Mouse (Mus musculus): ENCODE results near the gene Ank3.
"Not testable (repeated sequence)": the region's sequence is repeated elsewhere in the genome, so short reads cannot be mapped to it uniquely, and the experiment has no call there.

Gene Ank3

DNA sequence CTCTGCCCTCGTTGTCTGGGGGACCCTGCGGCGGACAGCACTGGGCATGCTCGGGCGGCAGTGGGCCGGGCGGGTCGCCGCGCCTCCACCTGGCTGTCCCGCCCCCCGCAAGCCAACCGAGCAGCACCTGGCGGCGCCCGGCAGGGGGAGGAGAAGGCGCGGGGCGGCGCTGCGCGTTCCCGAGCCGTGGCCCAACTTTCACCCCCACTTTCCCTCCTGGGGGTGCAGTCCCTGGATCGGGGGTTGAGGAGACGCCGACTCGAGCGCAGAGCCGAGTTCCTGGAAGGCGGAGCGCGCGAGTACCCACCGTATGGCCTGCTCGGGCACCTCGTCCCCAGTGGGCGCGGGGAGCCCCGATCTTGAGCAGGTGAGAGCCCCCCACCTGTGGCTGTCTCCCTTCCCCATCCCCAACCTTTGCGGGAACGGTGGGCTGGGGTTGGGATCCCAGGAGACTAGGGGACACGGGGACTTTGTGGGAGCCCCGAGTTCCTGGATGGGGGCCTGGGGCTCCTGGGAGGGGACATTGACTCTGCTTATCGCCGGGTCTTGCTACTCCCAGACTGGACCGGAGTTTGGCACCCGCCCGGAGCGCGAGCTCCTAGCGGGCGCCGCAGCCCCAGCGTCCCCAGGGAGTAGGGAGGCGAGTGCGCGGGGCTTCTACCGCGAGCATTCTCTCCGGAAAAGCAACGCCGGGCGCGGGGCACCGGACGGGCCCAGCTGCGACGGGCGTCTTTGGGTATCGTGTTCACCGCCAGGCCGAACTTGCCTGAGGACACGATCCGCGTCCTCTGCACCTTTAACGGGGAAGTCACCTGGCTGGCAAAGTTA, at the start of gene Ank3:
Ank3 (plus strand) TSS at position 11 of the 828 bp plus-strand sequence.
- DNase-seq, result peak; percentile 61 to 78

- DNase-seq, result peak in 1 of 2 experiments; percentile 27
Observed at GRCm38 (mm10) chr10:69351071-69351841, 47.3 kb upstream of the Ank3 start.

DNA sequence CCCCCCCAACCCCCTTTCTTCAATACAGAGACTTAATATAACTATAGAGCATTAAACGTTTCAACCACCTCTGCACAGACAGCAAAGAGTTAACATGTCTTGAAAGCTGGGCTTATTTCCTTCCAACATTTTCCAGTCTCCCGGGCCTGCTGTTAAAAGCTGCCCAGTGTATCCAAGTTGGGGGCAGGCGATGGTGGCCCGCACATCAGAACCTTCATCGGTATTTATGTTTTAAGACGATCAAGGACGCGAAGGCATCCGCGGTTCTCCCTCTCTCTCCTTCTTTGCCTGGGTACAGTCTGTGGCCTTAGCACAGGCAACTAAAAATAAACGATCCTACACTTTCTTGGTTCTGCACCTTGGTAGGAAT, 46.7 kb upstream of the Ank3 start:
- peak in 1 of 2 experiments; percentile 4 for DNase-seq

DNA sequence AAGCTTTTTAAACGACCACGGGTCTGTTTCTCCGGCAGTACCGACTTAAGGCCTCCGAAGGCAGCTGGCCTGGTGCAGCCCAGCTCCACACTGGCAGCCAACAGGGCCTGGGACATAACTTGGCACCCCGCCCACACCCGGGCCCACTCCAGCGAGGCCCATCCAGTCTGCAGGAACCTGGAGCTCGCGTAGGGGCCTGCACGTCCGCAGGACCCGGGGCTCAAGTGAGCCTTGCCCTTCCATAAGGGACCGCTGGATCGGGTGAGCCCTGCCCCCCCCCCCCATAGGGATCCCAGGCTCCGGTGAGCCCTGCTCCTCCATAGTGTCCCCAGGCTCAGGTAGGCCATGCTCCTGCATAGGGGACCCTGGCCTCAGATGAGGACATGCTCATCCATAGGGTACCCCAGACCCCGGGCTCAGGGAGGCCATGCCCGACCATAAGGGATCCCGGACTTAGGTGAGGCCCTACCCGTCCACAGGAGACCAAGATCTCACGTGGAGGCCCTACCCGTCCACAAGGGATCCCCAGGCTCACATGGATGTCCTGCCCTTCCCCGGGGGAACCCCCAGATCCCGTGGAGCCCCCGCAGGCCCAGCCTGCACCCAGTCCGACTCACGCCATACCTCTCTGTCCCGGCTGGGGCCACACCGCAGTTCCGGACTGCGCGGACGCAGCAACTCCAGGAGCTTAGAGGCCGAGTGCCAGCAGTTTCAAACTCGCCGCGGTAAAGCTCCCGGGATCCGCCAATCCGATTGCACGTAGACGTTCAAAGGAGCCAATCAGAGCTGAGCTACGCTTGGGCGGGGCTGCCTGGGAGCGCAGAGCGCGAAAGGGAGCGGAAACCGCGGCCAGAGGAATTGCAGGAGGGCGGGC, 46.1 kb upstream of the Ank3 start, which contains the start of gene Cdk1:
Cdk1 (minus strand) TSS at position 727 of the 874 bp plus-strand sequence.
- peak; percentile 97 to 98 for DNase-seq

DNA sequence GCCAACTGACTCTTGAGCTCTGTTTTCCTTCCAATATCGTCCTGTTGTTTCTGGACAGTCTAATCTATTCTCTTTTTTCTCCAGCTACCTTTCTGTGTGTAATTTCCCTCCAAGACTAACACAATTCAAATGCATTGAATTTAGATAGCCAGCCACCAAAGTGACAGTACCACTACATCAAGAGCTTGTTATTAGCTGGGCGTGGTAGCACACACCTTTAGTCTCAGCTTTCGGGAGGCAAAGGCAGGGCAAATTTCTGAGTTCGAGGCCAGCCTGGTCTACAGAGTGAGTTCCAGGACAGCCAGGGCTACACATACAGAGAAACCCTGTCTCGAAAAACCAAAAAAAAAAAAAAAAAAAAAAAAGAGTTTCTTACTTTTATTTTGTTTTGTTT, 45.5 kb upstream of the Ank3 start:
- DNase-seq, result not testable (repeated sequence)

- DNase-seq, result no peak
Observed at GRCm38 (mm10) chr10:69359666-69360065, 38.9 kb upstream of the Ank3 start.

GRCm38 (mm10) chr10:69366208-69366607, 32.4 kb upstream of the Ank3 start:
- DNase-seq, result peak in 1 of 2 experiments; percentile 23

DNA sequence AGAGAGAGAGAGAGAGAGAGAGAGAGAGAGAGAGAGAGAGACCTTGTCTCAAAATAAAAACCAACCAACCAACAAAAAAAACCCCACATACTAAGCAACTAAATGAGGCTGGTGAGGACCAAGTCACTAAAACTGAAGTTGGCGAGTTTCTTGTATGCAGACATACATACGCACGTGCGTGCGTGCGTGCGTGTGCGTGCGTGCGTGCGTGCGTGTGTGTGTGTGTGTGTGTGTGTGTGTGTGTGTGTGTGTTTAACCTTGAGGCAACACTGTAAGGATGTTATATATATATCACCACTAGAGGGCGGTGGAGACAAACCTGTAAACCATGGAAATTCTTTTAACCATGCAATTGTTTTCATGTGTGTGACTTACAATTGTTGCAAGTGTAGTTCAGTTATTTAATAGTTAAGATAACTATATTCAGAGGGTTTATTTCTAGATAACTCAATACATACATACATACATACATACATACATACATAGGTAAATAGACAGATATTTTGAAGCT, 31.6 kb upstream of the Ank3 start:
- DNase-seq, result peak in 1 of 2 experiments; percentile 16

DNA sequence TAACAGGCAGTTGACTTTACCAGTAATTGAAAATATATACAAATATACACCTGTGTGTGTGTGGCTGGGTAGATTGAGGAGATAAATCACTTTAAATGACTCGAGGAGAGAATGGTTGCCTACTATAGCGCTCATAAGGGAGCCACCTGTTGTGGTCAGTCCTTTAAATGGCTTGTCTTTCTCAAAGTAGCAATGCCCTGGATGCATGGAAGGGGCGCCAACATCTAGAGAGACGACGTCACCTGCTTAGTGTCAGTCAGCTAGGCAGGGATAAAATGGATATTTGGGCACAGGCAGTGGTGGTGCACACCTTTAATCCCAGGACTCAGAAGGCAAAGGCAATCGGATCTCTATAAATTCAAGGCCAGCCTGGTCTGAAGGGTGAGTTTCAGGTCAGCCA, 29.3 kb upstream of the Ank3 start:
- no peak for DNase-seq

GRCm38 (mm10) chr10:69371441-69371840, 27.1 kb upstream of the Ank3 start:
- DNase-seq, result peak; percentile 19 to 74

GRCm38 (mm10) chr10:69372061-69372460, 26.5 kb upstream of the Ank3 start:
- DNase-seq, result no peak

GRCm38 (mm10) chr10:69373796-69374550, 24.6 kb upstream of the Ank3 start:
- DNase-seq, result no peak

DNA sequence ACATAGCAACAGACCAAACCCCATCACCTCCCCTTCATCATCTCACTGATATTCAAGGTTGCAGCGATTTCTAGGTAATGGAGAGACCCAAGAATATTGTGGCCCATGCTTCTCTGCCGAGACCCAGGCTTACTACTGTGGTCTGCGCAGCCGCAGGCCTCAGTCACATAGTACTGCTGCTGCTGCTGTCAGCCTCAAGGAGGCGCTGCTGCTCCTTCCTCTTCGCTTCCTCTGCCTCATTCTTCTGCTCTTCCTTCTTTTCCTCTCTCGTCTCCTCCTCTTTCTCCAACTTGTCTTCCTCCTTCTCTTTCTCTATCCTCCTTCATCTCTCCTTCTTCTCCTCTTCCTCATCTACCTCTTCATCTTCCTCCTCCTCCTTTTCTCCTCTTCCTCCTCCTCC, 23.4 kb upstream of the Ank3 start:
- peak in 1 of 2 experiments; percentile 18 for DNase-seq

DNA sequence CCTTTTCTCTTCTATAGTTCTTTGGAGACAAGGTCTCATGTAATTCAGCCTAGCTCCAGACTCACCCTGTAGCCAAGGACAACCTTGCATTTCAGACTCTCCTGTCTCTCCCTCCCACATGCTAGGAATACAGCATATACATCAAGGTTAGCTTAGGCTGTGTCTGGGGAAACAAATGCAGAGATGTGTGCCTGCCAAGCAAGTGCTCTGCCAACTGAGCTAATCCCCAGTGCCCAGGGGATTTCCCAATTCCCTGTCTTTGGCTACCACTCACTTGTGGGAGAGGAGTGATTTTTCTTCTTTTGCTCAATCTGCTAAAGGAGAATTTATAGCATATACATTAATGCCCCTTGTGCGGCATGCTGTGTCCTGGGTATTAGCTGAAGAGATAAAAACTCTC, 15.4 kb upstream of the Ank3 start:
- DNase-seq, result no peak

- no peak for DNase-seq
Observed at GRCm38 (mm10) chr10:69384640-69385039, 13.9 kb upstream of the Ank3 start.

DNA sequence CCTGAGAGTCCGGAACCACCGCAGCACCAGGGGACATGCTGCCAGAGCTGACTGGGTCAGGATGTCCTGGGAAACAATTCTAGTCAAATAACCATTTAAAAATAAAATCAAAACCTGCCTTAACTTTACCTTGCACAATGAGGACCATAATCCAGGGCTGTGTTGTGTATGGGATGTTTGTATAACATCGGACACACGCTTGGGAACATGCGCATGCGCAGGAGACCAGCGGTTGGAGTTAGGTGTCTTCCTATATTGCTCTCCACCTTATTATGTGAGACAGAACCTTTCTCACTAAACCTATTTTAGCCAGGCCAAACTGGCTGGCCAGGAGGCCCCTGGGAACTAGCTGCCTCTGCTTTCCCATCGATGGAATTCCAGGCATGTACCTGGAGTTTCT, 13.4 kb upstream of the Ank3 start:
- DNase-seq, result no peak

GRCm38 (mm10) chr10:69386767-69387166, 11.8 kb upstream of the Ank3 start:
- DNase-seq, result no peak

DNA sequence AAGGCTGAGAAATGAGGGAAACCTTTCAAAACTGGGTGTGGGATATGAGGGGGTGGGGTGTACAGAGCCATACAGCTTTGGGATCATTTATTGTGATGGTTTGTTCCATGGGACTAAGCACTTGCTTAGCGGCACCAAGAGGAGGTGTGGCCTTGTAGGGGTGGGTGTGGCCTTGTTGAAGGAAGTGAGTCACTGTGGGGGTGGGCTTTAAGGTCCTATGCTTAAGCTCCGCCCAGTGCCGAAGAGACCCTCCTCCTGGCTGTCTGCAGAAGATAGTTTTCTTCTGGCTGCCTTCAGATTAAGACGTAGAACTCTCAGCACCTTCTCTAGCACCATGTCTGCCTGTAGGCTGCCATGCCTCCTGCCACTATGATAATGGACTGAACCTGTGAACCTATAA, 9.1 kb upstream of the Ank3 start:
- no peak for DNase-seq

DNA sequence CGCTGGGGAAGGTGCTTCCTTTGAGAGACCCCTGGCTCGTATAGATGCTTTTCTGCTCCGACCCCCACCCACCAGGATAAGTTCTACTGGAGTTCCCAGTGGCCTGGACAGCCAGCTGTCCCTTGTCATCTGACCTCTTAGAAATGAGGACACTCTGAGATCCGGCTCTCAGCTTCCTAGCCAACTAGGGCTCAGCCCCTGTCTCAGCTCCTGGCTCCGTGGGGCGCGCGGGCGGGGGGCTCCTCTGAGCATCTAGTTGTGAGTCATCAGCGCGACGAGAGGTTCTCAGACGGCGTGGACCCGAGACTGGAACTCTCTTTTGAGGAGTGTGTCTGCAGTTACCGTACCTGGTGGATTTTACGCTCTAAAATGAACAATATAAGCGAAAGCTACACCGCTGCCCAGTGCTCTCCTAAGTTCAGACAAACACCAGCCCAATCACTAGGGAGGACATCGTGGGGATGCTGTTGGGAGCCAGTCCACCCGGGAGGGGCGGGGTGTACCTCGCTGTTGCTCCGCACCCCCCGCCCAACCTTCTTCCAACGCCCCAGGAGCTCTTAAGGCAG, 293 bp upstream of the Ank3 start:
- DNase-seq, result peak in 1 of 2 experiments; percentile 27

- peak in 1 of 2 experiments; percentile 46 for DNase-seq
Observed at GRCm38 (mm10) chr10:69399814-69400385, 1.3 kb downstream of the Ank3 start.

DNA sequence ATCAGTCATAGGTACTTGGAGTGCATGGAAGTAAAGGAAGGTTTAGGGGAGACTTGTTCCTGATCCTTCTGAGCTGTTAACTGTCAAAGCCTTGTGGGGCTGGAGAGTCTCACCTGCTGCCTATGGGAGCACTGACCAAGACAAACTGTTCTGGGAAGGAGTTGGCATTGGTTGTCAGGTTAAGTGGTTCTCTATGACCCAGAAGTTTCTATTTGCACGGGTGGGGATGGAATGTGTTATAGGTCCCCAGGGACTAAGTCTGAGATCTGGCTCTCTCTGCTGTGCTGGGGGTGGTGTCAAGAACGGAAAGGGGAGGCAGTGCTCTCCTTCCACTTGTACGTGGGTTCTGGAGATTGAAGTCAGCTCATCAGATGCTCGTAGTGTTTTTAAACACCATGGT, 6.9 kb downstream of the Ank3 start:
- no peak for DNase-seq
